In the genomic region with DNA sequence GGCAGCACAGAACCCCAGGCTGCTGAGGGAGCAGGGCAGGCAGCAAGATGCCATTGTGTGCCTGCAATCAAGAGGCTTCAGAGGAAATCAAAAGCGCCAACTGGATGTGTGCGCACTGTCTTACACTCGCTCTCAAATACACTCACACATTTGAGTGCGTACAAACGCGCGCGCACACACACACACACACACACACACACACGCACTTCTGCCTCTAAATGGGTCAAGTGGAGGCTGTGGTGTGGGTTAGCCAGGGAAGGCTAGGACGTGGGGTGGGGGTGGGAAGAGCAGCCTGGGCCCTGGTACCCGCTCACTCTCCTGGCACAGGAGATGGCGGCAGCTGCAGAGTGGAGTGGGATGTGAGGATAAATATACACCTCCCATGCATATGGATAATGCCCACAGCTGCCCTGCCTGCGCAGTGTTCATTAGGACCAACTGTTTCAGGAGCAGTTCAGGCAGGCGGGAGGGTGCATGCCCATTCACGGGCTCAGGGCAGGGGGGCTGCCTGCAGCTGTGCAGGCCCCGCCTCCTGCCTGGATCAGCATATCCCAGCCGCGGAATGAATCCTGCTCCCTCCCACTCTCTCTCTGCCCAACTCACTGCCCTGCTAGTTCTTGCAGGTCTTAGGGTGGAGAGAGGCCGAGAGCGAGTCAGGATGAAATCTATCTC, we compare ENCODE assay signal across 8 mouse cellular contexts. TPM values are rescaled to one million over a fixed set of nuclear protein-coding genes. Genes with fewer than 3 reads are reported as not detected.
DNase-seq lines count a peak whose midpoint lies in the region; ATAC-seq lines count a peak whose summit lies in the region.

No protein-coding gene starts in this region.

- peak; percentile 70 for DNase-seq in ovary, adult 18-20 months (ENCODE audit: low spot score)
- DNase-seq in ovary, postnatal 14 days (ENCODE audit: low spot score) = no peak
- peak; percentile 81 for DNase-seq in embryo, embryonic 9.5 days (ENCODE audit: extremely low spot score)
- peak; percentile 68 to 69 for DNase-seq in kidney, postnatal 36 days
- peak; percentile 81 for DNase-seq in right cerebral cortex, adult 18-20 months

- H3K4me2 ChIP-seq in heart, embryonic 13.5 days = peak overlapping the region; percentile 71
- peak overlapping the region; percentile 38 for H3K4me2 ChIP-seq in liver, embryonic 16.5 days (ENCODE audit: low read depth, low read length)

- H3K4me3 ChIP-seq in heart, embryonic 13.5 days = peak overlapping the region; percentile 39
- H3K4me3 ChIP-seq in liver, embryonic 16.5 days (ENCODE audit: low read depth, low read length) = no peak overlapping the region

- peak overlapping the region; percentile 78 for H3K9ac ChIP-seq in heart, embryonic 13.5 days
- 0 out of 2 replicates have a peak overlapping the region, but pooled peaks have one; percentile 17 for H3K9ac ChIP-seq in liver, embryonic 16.5 days (ENCODE audit: low read depth, low read length)

- WGBS in heart, embryonic 13.5 days = 6% methylated on average over 20 of the region's 20 CpGs
- 18% methylated on average over 20 of the region's 20 CpGs for WGBS in liver, embryonic 16.5 days (ENCODE audit: insufficient replicate concordance)

- peak overlapping the region; percentile 90 for H3K27ac ChIP-seq in heart, embryonic 13.5 days (replicated peaks)
- no peak overlapping the region; the same call in 1 of the 2 replicates for H3K27ac ChIP-seq in liver, embryonic 16.5 days (ENCODE audit: low read length)

- ATAC-seq in heart, embryonic 13.5 days (ENCODE audit: extremely low read depth, insufficient number of reproducible peaks, low FRiP score, low TSS enrichment) = peak; percentile 61; the same call in 1 of the 2 replicates
- ATAC-seq in liver, embryonic 16.5 days (ENCODE audit: low read depth) = no peak
- no peak for ATAC-seq in megakaryocyte progenitor cell, adult 5-6 weeks (replicated peaks; ENCODE audit: poor library complexity)

- peaks cover 86% of the 10 kb centered on the region for H3K4me1 ChIP-seq in heart, embryonic 13.5 days
- H3K4me1 ChIP-seq in liver, embryonic 16.5 days (ENCODE audit: control insufficient read depth, low read depth, low read length) = peaks cover 39% of the 10 kb centered on the region

- no peaks in the 10 kb centered on the region for H3K27me3 ChIP-seq in heart, embryonic 13.5 days (replicated peaks)
- peaks cover 23% of the 10 kb centered on the region for H3K27me3 ChIP-seq in liver, embryonic 16.5 days (ENCODE audit: control insufficient read depth, insufficient read depth, low read depth, low read length)

- H3K36me3 ChIP-seq in heart, embryonic 13.5 days = no peaks in the 10 kb centered on the region
- no peaks in the 10 kb centered on the region for H3K36me3 ChIP-seq in liver, embryonic 16.5 days (ENCODE audit: control insufficient read depth, insufficient read depth)

- H3K9me3 ChIP-seq in heart, embryonic 13.5 days = no peaks in the 10 kb centered on the region
- H3K9me3 ChIP-seq in liver, embryonic 16.5 days (replicated peaks; ENCODE audit: control insufficient read depth, low read length) = no peaks in the 10 kb centered on the region

RNA-seq across cellular contexts. Expression of a gene that starts 22.1 kb away (rescaled TPM):
- polyA plus RNA-seq in heart, embryonic 13.5 days (2015; fragmentation: Nextera tagmentation; extraction: Ambion mirVana) = 13.2 and 13.9 TPM in 2 replicates
- polyA plus RNA-seq in liver, embryonic 16.5 days (2015; fragmentation: Nextera tagmentation; extraction: Ambion mirVana) = 7.7 and 10.5 TPM in 2 replicates
- 9.7 and 18.0 TPM in 2 replicates for total RNA-seq in megakaryocyte progenitor cell, adult 5-6 weeks (2015)
- 12.8 and 12.9 TPM in 2 replicates for total RNA-seq in megakaryocyte progenitor cell, adult 5-6 weeks (2017)

RNA-seq across cellular contexts. Expression of a gene that starts 49.4 kb away (rescaled TPM):
- 82.1 and 97.1 TPM in 2 replicates for polyA plus RNA-seq in heart, embryonic 13.5 days (2015; fragmentation: Nextera tagmentation; extraction: Ambion mirVana)
- polyA plus RNA-seq in liver, embryonic 16.5 days (2015; fragmentation: Nextera tagmentation; extraction: Ambion mirVana) = 23.6 and 27.1 TPM in 2 replicates
- total RNA-seq in megakaryocyte progenitor cell, adult 5-6 weeks (2015) = 12.5 and 15.6 TPM in 2 replicates
- 10.2 and 13.4 TPM in 2 replicates for total RNA-seq in megakaryocyte progenitor cell, adult 5-6 weeks (2017)

RNA-seq across cellular contexts. Expression of a gene that starts 49.5 kb away (rescaled TPM):
- polyA plus RNA-seq in heart, embryonic 13.5 days (2015; fragmentation: Nextera tagmentation; extraction: Ambion mirVana) = 8.1 and 9.1 TPM in 2 replicates
- 33.4 and 37.6 TPM in 2 replicates for polyA plus RNA-seq in liver, embryonic 16.5 days (2015; fragmentation: Nextera tagmentation; extraction: Ambion mirVana)
- 7.8 and 9.2 TPM in 2 replicates for total RNA-seq in megakaryocyte progenitor cell, adult 5-6 weeks (2015)
- total RNA-seq in megakaryocyte progenitor cell, adult 5-6 weeks (2017) = 8.9 and 9.7 TPM in 2 replicates
